10 mouse cellular contexts compared by ENCODE assay signal in the genomic region with DNA sequence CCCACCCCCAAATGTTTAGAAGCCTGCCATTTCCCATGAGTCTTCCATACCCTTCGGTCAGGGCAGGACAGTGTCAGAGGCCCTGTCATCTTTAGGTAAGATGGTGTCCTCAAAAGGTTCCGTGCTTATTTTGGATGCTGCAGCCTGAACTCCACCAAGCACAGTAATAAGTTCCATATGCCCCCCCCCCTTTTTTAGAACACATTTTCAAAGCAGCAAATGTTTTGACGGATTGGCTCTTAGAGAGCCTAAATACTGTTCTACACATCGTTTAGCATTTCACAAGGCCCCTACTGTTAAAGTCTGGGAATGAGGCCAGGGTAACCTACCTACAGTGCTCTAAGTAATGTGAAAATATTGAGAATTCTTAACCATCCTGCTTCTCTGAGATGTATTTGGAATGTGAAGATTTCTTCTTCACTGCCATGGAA. TPM values are rescaled to one million over a fixed set of nuclear protein-coding genes. Genes with fewer than 3 reads are reported as not detected.
DNase-seq lines count a peak whose midpoint lies in the region; ATAC-seq and TF ChIP-seq lines count a peak whose summit lies in the region.
"Had no signal": no experiment of that assay in that cellular context is flagged by ENCODE, and none has a peak within 500 bp of the region (broad histone marks: within the 10 kb centered on the region; RNA-seq: fewer than 3 reads in every experiment).

No protein-coding gene starts in this region.

- TF ChIP-seq CTCF in brain, embryonic 14.5 days (IDR thresholded peaks at IDR 0.05; ENCODE audit: borderline replicate concordance, extremely low read depth, insufficient read depth, insufficient read length): no peak

- H3K36me3 ChIP-seq in hindbrain, embryonic 11.5 days (ENCODE audit: control insufficient read depth, insufficient read depth, low read length): no peaks in the 10 kb centered on the region
- no peaks in the 10 kb centered on the region for H3K36me3 ChIP-seq in hindbrain, embryonic 14.5 days (replicated peaks; ENCODE audit: control insufficient read depth, insufficient read depth)
- H3K36me3 ChIP-seq in intestine, embryonic 16.5 days (ENCODE audit: control insufficient read depth, insufficient read depth, low read length): no peaks in the 10 kb centered on the region
- H3K36me3 ChIP-seq: heart, embryonic 15.5 days had no signal

- no peak overlapping the region for H3K27ac ChIP-seq in hindbrain, embryonic 11.5 days (ENCODE audit: low read depth, low read length)
- H3K27ac ChIP-seq in hindbrain, embryonic 14.5 days: no peak overlapping the region
- H3K27ac ChIP-seq in intestine, embryonic 16.5 days (ENCODE audit: low read length): no peak overlapping the region
- H3K27ac ChIP-seq: heart, embryonic 15.5 days had no signal

- no peak for ATAC-seq in hindbrain, embryonic 11.5 days (ENCODE audit: low FRiP score)
- no peak for ATAC-seq in hindbrain, embryonic 14.5 days (ENCODE audit: low FRiP score)
- ATAC-seq in intestine, embryonic 16.5 days: 0 out of 2 replicates have a peak, but pooled peaks have one; percentile 33

- no peak for TF ChIP-seq POLR2A in brain, embryonic 14.5 days (IDR thresholded peaks at IDR 0.05; ENCODE audit: borderline replicate concordance, extremely low read depth, insufficient read depth, insufficient read length, poor library complexity, severe bottlenecking)

- DNase-seq in hindbrain, embryonic 11.5 days (ENCODE audit: low spot score): peak; percentile 15
- no peak for DNase-seq in hindbrain, embryonic 14.5 days (ENCODE audit: low spot score)
- peak; percentile 28 for DNase-seq in Muller cell, postnatal 12 days (ENCODE audit: inconsistent ontology term)
- DNase-seq in brain, embryonic 14.5 days (ENCODE audit: low read depth): peak; percentile 80
- no peak for DNase-seq in thymus, adult 18-20 months
- DNase-seq in kidney, adult 11 months: no peak
- DNase-seq: right cerebral cortex, postnatal 25 days; thymus, postnatal 25 days had no signal

- H3K4me2 ChIP-seq in hindbrain, embryonic 11.5 days (replicated peaks; ENCODE audit: low read depth, low read length): no peak overlapping the region
- H3K4me2 ChIP-seq in hindbrain, embryonic 14.5 days (replicated peaks): no peak overlapping the region
- H3K4me2 ChIP-seq in intestine, embryonic 16.5 days (ENCODE audit: low read depth, low read length): no peak overlapping the region
- H3K4me2 ChIP-seq: heart, embryonic 15.5 days had no signal

- no peak overlapping the region for H3K9ac ChIP-seq in hindbrain, embryonic 11.5 days (ENCODE audit: low read depth, low read length)
- no peak overlapping the region for H3K9ac ChIP-seq in hindbrain, embryonic 14.5 days
- no peak overlapping the region for H3K9ac ChIP-seq in intestine, embryonic 16.5 days (ENCODE audit: low read depth, low read length)
- H3K9ac ChIP-seq: heart, embryonic 15.5 days had no signal

- no peak overlapping the region for H3K4me3 ChIP-seq in hindbrain, embryonic 11.5 days (ENCODE audit: low read depth, low read length)
- no peak overlapping the region for H3K4me3 ChIP-seq in hindbrain, embryonic 14.5 days (replicated peaks; ENCODE audit: low read length)
- no peak overlapping the region for H3K4me3 ChIP-seq in intestine, embryonic 16.5 days (ENCODE audit: low read length)
- H3K4me3 ChIP-seq: heart, embryonic 15.5 days had no signal

- WGBS in hindbrain, embryonic 11.5 days: 61% methylated on average over 4 of the region's 4 CpGs
- 64% methylated on average over 4 of the region's 4 CpGs for WGBS in hindbrain, embryonic 14.5 days
- 57% methylated on average over 4 of the region's 4 CpGs for WGBS in intestine, embryonic 16.5 days

- H3K27me3 ChIP-seq in hindbrain, embryonic 11.5 days (ENCODE audit: control insufficient read depth, insufficient read depth, low read length): no peaks in the 10 kb centered on the region
- H3K27me3 ChIP-seq in hindbrain, embryonic 14.5 days (ENCODE audit: control insufficient read depth, insufficient read depth, low read length): no peaks in the 10 kb centered on the region
- no peaks in the 10 kb centered on the region for H3K27me3 ChIP-seq in intestine, embryonic 16.5 days (replicated peaks; ENCODE audit: control insufficient read depth, insufficient read depth, low read length)
- H3K27me3 ChIP-seq: heart, embryonic 15.5 days had no signal

- no peaks in the 10 kb centered on the region for H3K4me1 ChIP-seq in hindbrain, embryonic 11.5 days (replicated peaks; ENCODE audit: control insufficient read depth, insufficient read depth, low read length)
- no peaks in the 10 kb centered on the region for H3K4me1 ChIP-seq in hindbrain, embryonic 14.5 days (replicated peaks; ENCODE audit: control insufficient read depth, insufficient read depth, low read length)
- peaks cover 7% of the 10 kb centered on the region for H3K4me1 ChIP-seq in intestine, embryonic 16.5 days (ENCODE audit: control insufficient read depth, insufficient read depth, low read length)

- H3K9me3 ChIP-seq in hindbrain, embryonic 11.5 days (ENCODE audit: control insufficient read depth, low read length): no peaks in the 10 kb centered on the region
- no peaks in the 10 kb centered on the region for H3K9me3 ChIP-seq in hindbrain, embryonic 14.5 days (ENCODE audit: control insufficient read depth, low read length)
- H3K9me3 ChIP-seq in intestine, embryonic 16.5 days (ENCODE audit: control insufficient read depth, low read length): no peaks in the 10 kb centered on the region
- H3K9me3 ChIP-seq: heart, embryonic 15.5 days had no signal

RNA-seq across cellular contexts. Expression of a gene that starts 19.6 kb away (rescaled TPM):
- 58.9 and 70.2 TPM in 2 replicates for polyA plus RNA-seq in hindbrain, embryonic 11.5 days (2014; fragmentation: Nextera tagmentation; extraction: Ambion mirVana)
- polyA plus RNA-seq in hindbrain, embryonic 14.5 days (2014; fragmentation: Nextera tagmentation; extraction: Ambion mirVana): 23.3 and 29.0 TPM in 2 replicates
- 20.3 and 29.4 TPM in 2 replicates for polyA plus RNA-seq in brain, embryonic 14.5 days (2012; rRNA removed)
- polyA plus RNA-seq in intestine, embryonic 16.5 days (2015; fragmentation: Nextera tagmentation; extraction: Ambion mirVana): 55.5 and 73.7 TPM in 2 replicates

Comparison
In these comparisons a context has a peak if more than half of its experiments do, and no peak if none do; other contexts are left out.
1. DNase-seq: peak in hindbrain, embryonic 11.5 days (single experiment), Muller cell, postnatal 12 days (single experiment) and brain, embryonic 14.5 days (single experiment); none in hindbrain, embryonic 14.5 days (single experiment), thymus, adult 18-20 months (0 of 2) and kidney, adult 11 months (single experiment).